Mouse (Mus musculus): ENCODE measurements around the gene Rhbdd1. TPM values are rescaled to one million over a fixed set of nuclear protein-coding genes. Genes with fewer than 3 reads are reported as not detected.
A peak's percentile ranks its signal among the peaks of the same experiment; 100 is the strongest.

Rhbdd1 gene
- polyA plus RNA-seq (2015; fragmentation: Nextera tagmentation; extraction: Ambion mirVana) = 10.6 and 11.7 TPM in 2 replicates

GRCm38 (mm10) chr1:82316111-82316745 is at the start of gene Rhbdd1:
Rhbdd1 (plus strand) TSS chr1:82316452.
- Histone ChIP-seq H3K4me2 (peak within 1 kb of the TSS; percentile 85), H3K4me1 (peaks cover 10% of the 10 kb centered on the region), H3K9me3 (no peaks in the 10 kb centered on the region), H3K36me3 (no peaks in the 10 kb centered on the region), H3K27ac (peak within 1 kb of the TSS; percentile 93), H3K4me3 (peak within 1 kb of the TSS; percentile 77), H3K27me3 (peaks cover 4% of the 10 kb centered on the region), H3K9ac (peak within 1 kb of the TSS; percentile 89)
- 5% methylated on average over 47 of the region's 47 CpGs for WGBS
- ATAC-seq (ENCODE audit: borderline replicate concordance, extremely low read depth, low FRiP score, low TSS enrichment) = peak; percentile 97

DNA sequence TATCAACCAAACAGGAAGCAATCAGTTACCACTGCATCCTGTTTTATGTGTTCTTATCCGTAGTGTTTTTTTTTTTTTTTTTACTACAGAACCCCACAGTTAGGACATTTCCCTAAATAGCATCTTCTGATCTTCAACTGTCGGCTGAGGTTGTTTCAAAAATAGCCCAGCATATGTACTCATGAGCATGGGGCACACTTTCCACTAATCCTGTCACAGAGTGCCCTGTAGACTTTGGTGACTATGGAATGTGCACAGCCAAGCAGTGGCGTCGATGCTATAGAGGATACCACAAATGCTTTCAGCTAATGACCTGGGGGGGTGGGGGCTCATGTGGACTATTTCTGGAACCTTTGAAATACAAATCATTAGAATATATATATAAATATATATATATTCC is 48.7 kb upstream of the Rhbdd1 start:
- no peak overlapping the region for H3K4me2 ChIP-seq
- WGBS = 45% methylated on average over 4 of the region's 4 CpGs
- no peak for ATAC-seq (ENCODE audit: borderline replicate concordance, extremely low read depth, low FRiP score, low TSS enrichment)
- H3K27ac ChIP-seq = no peak overlapping the region
- no peaks in the 10 kb centered on the region for H3K27me3 ChIP-seq
- no peak overlapping the region for H3K4me3 ChIP-seq
- H3K36me3 ChIP-seq = peaks cover 26% of the 10 kb centered on the region; the same call in 1 of the 2 replicates
- 0 out of 2 replicates have a peak, but pooled peaks cover under 1% of the 10 kb centered on the region for H3K4me1 ChIP-seq
- no peaks in the 10 kb centered on the region for H3K9me3 ChIP-seq
- H3K9ac ChIP-seq = no peak overlapping the region

DNA sequence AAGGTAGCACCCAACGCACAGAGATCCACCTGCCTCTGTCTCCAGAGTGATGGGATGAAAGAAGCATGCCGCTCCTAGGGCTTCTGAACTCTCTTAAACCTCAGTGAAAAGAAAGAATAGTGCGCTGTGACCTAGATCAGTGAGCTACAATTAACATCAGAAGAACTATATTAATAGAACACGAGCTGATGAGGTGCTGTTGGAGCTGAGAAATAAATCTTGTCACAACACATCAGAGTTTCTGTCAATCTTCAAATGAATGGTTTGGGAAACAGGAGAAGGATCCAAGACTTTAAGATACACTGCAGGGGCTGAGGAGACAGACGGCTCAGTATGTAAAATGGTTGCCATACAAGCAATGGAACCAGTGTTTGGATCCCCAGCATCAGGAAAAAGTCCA is 44.0 kb upstream of the Rhbdd1 start:
- peaks cover 21% of the 10 kb centered on the region for H3K4me1 ChIP-seq
- H3K27ac ChIP-seq = no peak overlapping the region
- no peak overlapping the region for H3K4me2 ChIP-seq
- no peak for ATAC-seq (ENCODE audit: borderline replicate concordance, extremely low read depth, low FRiP score, low TSS enrichment)
- H3K9ac ChIP-seq = no peak overlapping the region
- no peaks in the 10 kb centered on the region for H3K27me3 ChIP-seq
- 77% methylated on average over 5 of the region's 5 CpGs for WGBS
- H3K4me3 ChIP-seq = no peak overlapping the region
- no peaks in the 10 kb centered on the region for H3K9me3 ChIP-seq
- peaks cover 36% of the 10 kb centered on the region for H3K36me3 ChIP-seq

- ATAC-seq (ENCODE audit: borderline replicate concordance, extremely low read depth, low FRiP score, low TSS enrichment) = no peak
These were observed 42.7 kb upstream of the Rhbdd1 start for GRCm38 (mm10) chr1:82273529-82273928.

DNA sequence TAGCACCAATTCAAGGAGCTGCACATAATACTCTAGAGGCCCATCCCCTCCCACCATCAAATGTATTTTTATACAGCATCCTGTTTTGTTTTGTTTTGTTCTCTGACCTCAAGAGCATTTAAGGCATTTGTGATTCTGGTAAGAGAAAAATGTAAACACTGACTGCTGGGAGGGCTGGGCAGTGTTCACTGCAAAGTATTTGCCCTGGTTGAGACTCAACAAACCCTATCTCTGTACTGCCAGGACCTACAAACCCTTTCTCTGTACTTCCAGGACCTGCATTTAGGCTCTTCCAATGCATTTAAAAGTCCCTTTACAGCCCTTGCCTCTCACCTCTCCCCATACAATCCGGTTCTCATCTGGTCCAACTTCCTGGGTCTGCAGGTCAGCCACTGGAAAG is 41.9 kb upstream of the Rhbdd1 start:
- WGBS = 14% methylated on average over 1 of the region's 1 CpGs
- Histone ChIP-seq H3K9me3 (no peaks in the 10 kb centered on the region), H3K27me3 (no peaks in the 10 kb centered on the region), H3K9ac (no peak overlapping the region), H3K4me3 (no peak overlapping the region), H3K27ac (peak overlapping the region; percentile 11; the same call in 1 of the 2 replicates), H3K4me2 (no peak overlapping the region), H3K36me3 (peaks cover 46% of the 10 kb centered on the region), H3K4me1 (peaks cover 22% of the 10 kb centered on the region)
- no peak for ATAC-seq (ENCODE audit: borderline replicate concordance, extremely low read depth, low FRiP score, low TSS enrichment)

More at GRCm38 (mm10) chr1:82273529-82273928, 42.7 kb upstream of the Rhbdd1 start:
- Histone ChIP-seq H3K36me3 (peaks cover 48% of the 10 kb centered on the region), H3K9ac (no peak overlapping the region), H3K9me3 (no peaks in the 10 kb centered on the region), H3K27ac (no peak overlapping the region), H3K4me1 (peaks cover 21% of the 10 kb centered on the region), H3K4me3 (no peak overlapping the region), H3K27me3 (no peaks in the 10 kb centered on the region), H3K4me2 (no peak overlapping the region)
- 43% methylated on average over 6 of the region's 6 CpGs for WGBS

DNA sequence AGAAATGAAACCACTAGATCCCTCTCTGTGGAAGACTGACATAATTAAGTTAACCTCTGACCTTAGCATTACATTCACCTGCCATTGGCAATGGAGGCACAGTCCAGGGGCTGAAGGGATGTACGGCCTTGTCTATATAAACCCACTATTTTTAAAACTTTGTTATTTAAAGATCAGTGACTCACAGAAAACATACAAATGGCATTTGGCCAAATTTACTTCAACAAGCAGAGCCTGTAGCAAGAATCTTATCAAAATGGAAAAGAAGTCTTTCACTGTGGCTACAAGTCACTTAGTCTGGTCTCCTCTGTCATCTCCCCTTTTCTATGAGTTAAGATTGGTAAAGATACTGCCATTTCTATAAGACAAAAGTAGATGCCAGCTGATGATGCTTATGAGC is 36.5 kb upstream of the Rhbdd1 start:
- Histone ChIP-seq H3K9me3 (no peaks in the 10 kb centered on the region), H3K4me3 (no peak overlapping the region), H3K4me2 (no peak overlapping the region), H3K9ac (no peak overlapping the region), H3K36me3 (peaks cover 31% of the 10 kb centered on the region), H3K27me3 (no peaks in the 10 kb centered on the region), H3K27ac (no peak overlapping the region), H3K4me1 (peaks cover 34% of the 10 kb centered on the region)
- WGBS = 38% methylated on average over 1 of the region's 1 CpGs
- no peak for ATAC-seq (ENCODE audit: borderline replicate concordance, extremely low read depth, low FRiP score, low TSS enrichment)

- no peak for ATAC-seq (ENCODE audit: borderline replicate concordance, extremely low read depth, low FRiP score, low TSS enrichment)
- Histone ChIP-seq H3K9me3 (no peaks in the 10 kb centered on the region), H3K27me3 (no peaks in the 10 kb centered on the region), H3K36me3 (peaks cover 19% of the 10 kb centered on the region), H3K27ac (no peak overlapping the region), H3K9ac (no peak overlapping the region), H3K4me1 (peaks cover 21% of the 10 kb centered on the region), H3K4me2 (no peak overlapping the region), H3K4me3 (no peak overlapping the region)
- WGBS = 60% methylated on average over 6 of the region's 6 CpGs
These were observed 34.4 kb upstream of the Rhbdd1 start for GRCm38 (mm10) chr1:82281823-82282222.

GRCm38 (mm10) chr1:82282992-82283611 is 33.1 kb upstream of the Rhbdd1 start:
- peak overlapping the region; percentile 46 for H3K9ac ChIP-seq
- H3K4me1 ChIP-seq = peaks cover 28% of the 10 kb centered on the region
- H3K36me3 ChIP-seq = peaks cover 7% of the 10 kb centered on the region; the same call in 1 of the 2 replicates
- peak overlapping the region; percentile 84 for H3K4me2 ChIP-seq
- H3K27me3 ChIP-seq = no peaks in the 10 kb centered on the region
- H3K4me3 ChIP-seq = peak overlapping the region; percentile 77
- H3K27ac ChIP-seq = peak overlapping the region; percentile 93
- under 1% methylated on average over 35 of the region's 35 CpGs for whole genome bisulfite sequencing
- peak; percentile 98 for ATAC-seq (ENCODE audit: borderline replicate concordance, extremely low read depth, low FRiP score, low TSS enrichment)
- H3K9me3 ChIP-seq = no peaks in the 10 kb centered on the region

DNA sequence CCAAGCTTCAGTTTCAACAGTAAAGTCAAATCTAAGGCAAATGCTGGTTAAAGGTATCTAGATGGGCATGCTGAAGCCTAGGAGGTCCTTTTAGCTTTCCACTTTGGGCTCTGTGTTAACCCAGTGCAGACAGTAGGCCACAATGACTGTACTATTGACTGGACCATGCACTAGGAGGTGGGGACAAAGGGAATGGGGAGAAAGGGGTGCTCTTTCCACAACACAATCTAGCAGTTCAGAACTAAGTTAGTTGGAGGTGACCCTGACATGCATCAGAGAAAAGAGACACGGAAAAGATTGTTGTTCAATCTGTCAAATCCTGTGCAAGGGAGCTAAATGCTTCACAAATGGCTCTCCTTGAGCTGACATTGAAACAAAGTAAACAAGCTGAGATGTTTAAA is 32.4 kb upstream of the Rhbdd1 start:
- Histone ChIP-seq H3K4me2 (peak overlapping the region; percentile 84), H3K27ac (peak overlapping the region; percentile 93), H3K27me3 (no peaks in the 10 kb centered on the region), H3K9ac (peak overlapping the region; percentile 46), H3K4me3 (peak overlapping the region; percentile 77), H3K36me3 (peaks cover 2% of the 10 kb centered on the region; the same call in 1 of the 2 replicates), H3K4me1 (peaks cover 36% of the 10 kb centered on the region), H3K9me3 (no peaks in the 10 kb centered on the region)
- WGBS = 9% methylated on average over 1 of the region's 1 CpGs
- ATAC-seq (ENCODE audit: borderline replicate concordance, extremely low read depth, low FRiP score, low TSS enrichment) = no peak

- peaks cover 40% of the 10 kb centered on the region for H3K4me1 ChIP-seq
- H3K9ac ChIP-seq = peak overlapping the region; percentile 46
These were observed 31.8 kb upstream of the Rhbdd1 start for GRCm38 (mm10) chr1:82284403-82284802.

GRCm38 (mm10) chr1:82285461-82286189 is 30.6 kb upstream of the Rhbdd1 start:
- Histone ChIP-seq H3K9me3 (no peaks in the 10 kb centered on the region), H3K4me1 (peaks cover 35% of the 10 kb centered on the region), H3K27ac (peak overlapping the region; percentile 54), H3K36me3 (peaks cover 2% of the 10 kb centered on the region; the same call in 1 of the 2 replicates), H3K4me2 (peak overlapping the region; percentile 84), H3K9ac (peak overlapping the region; percentile 60), H3K4me3 (peak overlapping the region; percentile 77), H3K27me3 (0 out of 2 replicates have a peak, but pooled peaks cover 5% of the 10 kb centered on the region)
- WGBS = 3% methylated on average over 5 of the region's 5 CpGs
- no peak for ATAC-seq (ENCODE audit: borderline replicate concordance, extremely low read depth, low FRiP score, low TSS enrichment)

More at GRCm38 (mm10) chr1:82284403-82284802, 31.8 kb upstream of the Rhbdd1 start:
- Histone ChIP-seq H3K9me3 (no peaks in the 10 kb centered on the region), H3K27me3 (0 out of 2 replicates have a peak, but pooled peaks cover 5% of the 10 kb centered on the region), H3K36me3 (peaks cover 2% of the 10 kb centered on the region; the same call in 1 of the 2 replicates), H3K4me3 (peak overlapping the region; percentile 77), H3K4me2 (peak overlapping the region; percentile 84), H3K27ac (peak overlapping the region; percentile 93)
- WGBS = 4% methylated on average over 4 of the region's 4 CpGs
- no peak for ATAC-seq (ENCODE audit: borderline replicate concordance, extremely low read depth, low FRiP score, low TSS enrichment)
